Mouse (Mus musculus): Measurements from ENCODE around the gene Tjp2.

DNA sequence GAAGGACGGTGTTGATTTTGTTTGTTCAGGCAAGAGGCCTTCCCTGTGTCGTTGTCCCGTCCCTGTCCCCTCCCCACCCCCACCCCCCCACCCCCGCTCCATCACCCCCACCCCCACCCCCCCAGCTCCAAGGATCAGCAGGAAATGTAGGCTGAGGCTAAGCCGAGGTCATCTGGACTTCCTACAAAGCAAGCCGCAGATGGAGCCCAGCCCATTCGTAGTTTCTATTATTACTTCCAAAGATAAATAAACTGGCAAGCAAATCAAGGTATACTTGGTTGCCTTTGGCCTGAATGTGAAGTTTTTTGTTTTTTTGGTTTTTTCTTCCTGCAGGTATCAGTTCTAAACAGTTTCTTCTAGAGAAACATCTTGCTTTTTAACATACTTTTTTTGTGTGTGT lies 29.6 kb downstream of the Tjp2 start:
- TF ChIP-seq GATA1 (IDR thresholded peaks at IDR 0.05; ENCODE audit: borderline replicate concordance, low read length) = no peak
- no peak for TF ChIP-seq FLI1 (IDR thresholded peaks at IDR 0.05; ENCODE audit: low read length)
